Mouse (Mus musculus) telencephalon, adult 2 months (tissue): ENCODE measurements at regions not wholly inside any gene's neighbourhood (a gene's known extent, or its start where the extent isn't known, plus 50 kb on each side); places are given as distances from the start of the nearest gene placed in this dataset.
"Not testable (repeated sequence)": the region's sequence is repeated elsewhere in the genome, so short reads cannot be mapped to it uniquely, and the experiment has no call there.

Experiments
- DNase-seq: peaks from one replicate; pipeline ENCODE4 v3.0.0-alpha.2; 2011; ENCODE audit warnings: low read depth, low spot score

DNA sequence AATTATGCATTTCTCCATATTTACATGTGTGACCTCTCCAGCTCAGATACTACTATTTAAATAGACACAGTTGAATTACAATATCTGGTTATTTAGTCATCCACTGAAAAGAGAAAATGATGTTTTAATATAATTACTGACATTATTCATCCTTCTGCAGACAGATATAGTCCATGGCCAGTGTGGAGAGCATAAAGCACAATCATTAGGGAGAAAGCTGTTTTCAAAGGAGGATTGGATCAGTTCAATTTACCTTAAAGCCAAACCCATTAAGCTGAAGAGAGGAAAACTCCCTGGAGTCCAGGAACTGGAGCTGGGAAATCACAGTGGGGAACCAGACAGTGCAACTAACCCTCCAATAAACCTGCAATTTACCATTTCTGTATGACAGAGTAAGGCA lies 339.8 kb upstream of the Rgs17 start:
- no peak for DNase-seq

DNA sequence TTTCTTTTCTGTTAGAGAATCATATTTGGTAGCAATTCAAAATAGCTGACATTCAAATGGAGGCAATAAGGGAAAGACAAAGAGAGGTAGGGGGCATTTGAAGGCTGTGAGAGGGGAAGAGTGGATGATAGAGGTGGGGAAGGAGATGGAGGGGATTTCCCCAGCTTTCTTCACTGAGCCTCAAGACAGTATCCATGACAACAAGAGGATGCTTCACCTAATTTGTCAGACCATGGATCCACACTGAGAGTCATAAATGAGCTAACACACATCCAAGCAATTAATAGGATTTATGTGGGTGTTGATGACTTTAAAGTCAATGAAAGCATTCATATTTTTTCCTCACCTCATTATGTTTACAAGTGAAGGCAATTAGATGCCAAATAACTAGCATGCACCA lies 343.5 kb upstream of the Rgs17 start:
- no peak for DNase-seq

DNA sequence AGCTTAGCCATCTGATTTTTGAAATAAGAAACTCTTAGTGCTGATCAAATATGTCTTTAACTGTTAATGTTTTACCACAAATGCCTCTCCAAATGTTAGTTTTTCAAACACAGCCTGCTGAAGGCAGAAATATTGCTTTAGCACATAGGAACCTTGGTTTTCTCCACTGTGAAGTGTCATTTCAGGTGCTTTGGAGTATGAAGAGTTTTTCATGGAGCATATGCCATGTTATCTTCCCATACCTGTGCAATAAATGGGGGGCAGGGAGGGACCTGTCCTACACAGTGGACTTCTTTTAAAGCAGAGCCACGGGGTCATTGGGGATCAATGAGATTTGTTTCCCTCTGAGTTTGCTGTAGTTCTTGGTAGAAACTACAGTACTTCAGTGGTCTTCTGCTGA lies 369.2 kb upstream of the Rgs17 start:
- DNase-seq: no peak

DNA sequence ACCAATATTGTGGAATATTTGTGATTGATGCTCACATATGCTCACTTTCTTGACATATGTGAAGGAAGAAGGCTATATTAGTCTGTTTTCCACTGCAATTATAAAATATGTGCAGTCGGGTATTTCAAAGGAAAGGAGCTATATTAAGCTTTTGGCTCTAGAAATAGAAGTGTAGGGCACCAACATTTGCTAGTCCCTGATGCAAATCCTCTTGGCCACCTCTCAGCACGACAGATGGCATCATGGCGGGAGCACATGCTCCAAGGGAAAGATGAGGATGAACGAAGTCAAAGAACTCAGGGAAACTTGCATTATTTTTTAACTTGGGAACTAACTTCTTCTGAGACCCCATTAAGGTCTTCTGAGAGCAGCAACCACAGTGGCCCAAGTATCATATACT lies 374.4 kb upstream of the Rgs17 start:
- DNase-seq: peak; percentile 64

DNA sequence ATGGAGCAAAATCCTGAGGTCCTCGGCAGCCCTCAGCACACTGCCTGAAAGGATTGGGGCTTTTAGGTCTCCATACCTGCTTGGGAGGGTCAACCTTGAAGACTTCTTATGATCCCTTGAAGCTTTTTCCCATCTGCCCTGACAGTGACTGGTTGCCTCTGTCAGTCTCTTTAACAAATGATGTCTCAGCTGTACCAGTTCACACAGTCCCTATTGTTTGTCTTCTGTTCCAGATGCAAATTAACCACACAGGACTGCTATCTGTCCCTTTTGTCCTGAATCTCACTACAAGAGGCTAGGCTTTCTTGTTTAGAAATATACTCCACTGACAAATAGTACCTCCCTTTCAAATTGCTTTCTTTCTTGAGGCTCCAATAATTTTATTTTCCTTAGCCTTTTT lies 375.6 kb upstream of the Rgs17 start:
- DNase-seq: no peak

DNA sequence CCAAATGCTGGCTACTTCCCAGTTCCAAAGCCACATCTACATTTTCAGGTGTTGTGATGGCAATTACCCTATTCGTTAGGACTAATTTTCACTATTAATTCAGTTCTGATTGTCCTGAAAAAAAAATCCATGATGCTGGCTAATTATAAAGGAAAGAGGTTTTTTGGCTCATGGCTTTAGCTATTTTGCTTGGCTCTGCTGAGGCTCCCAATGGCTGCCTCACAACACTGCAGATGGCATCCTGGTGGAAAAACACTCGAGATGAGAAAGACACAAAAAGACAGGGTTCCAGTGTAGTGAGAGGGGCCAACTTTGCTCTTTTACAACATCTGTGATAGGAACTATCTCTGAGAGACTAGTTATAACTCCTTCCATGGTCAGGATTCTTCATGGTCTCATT lies 376.5 kb upstream of the Rgs17 start:
- DNase-seq: no peak

DNA sequence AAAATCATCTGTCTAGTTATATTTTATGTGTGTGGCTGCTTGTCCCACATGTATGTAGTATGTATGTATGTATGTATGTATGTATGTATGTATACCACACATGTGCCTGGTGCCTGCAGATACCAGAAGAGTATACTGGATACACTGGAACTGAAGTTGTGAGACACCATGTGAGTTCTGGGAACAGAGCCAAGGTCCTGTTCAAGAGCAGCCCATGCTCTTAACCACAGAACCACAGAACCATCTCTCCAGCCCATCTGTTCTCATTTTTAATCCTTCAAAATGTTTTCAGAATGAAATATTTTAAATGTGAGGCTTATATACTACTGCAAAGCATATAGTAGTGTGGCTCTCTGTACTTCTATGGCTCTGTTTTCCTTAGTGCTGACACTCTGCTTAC lies 379.3 kb upstream of the Rgs17 start:
- DNase-seq: no peak

DNA sequence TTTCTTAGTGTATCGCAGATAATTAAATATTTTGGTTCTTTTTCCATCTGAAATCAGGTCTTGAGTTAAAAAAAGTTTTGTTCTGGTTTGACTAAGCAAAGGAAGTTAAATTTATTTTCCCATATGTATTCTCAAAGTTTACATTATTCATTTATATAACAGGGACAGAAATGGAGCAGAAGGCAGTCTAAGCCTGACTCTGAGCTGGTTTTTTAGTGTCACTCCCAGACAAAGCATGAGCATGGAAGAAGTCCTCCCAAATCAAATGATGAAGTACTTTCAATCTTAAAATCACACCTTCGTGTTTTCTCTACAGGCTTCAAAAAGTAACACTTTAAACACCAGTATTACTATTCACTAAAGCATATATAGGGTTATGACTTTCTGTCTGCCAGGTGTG lies 387.2 kb upstream of the Rgs17 start:
- no peak for DNase-seq

DNA sequence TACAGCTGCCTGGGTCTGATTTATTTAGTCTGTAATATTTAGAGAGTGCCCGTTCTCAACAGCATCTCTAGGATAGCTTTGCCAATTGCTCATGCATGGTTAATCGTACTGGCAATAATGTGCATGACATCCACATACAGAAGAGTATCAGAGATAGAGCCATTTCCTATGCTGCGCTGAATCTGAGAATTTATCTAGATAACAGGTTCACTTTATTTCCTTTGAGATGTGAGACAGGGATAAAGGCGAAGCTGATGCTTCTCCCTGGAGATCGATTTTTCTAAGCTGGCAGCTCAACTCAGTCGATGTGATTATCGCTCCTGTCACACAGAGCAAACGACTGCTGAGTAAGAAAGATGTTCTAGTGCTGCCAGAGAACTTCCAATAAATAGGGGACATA lies 416.7 kb upstream of the Oprm1 start:
- DNase-seq: no peak

DNA sequence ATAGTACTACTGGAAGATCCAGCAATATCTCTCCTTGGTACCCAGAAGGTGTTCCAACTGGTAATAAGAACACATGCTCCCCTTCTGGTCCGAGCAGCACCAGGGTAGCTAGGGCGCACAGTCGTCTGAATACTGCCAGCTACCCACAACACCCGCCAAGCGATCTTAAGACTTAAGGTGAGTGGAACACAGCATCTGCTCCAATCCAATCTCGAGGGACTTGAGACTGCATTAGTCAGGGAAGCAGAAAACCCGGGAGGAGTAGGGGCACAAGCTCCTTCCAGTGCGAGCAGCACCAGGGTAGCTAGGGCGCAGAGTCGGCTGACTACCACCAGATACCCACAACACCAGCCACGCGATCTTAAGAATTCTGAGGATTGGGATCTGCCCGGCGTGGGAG lies 409.1 kb upstream of the Oprm1 start:
- DNase-seq: not testable (repeated sequence)

DNA sequence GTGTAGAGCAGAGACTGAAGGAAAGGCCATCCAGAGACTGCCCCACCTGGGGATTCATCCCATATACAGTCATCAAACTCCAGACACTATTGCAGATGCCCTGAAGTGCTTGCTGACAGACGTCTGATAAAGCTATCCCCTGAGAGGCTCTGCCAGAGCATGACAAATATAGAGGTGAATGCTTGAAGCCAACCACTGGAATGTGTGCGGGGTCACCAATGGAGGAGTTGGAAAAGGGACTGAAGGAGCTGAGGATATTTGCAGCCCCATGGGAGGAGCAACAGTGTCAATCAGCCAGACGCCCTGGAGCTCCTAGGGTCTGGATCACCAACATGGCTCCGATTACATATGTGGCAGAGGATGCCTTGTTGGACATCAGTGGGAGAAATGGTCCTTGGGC lies 392.1 kb upstream of the Oprm1 start:
- DNase-seq: no peak

DNA sequence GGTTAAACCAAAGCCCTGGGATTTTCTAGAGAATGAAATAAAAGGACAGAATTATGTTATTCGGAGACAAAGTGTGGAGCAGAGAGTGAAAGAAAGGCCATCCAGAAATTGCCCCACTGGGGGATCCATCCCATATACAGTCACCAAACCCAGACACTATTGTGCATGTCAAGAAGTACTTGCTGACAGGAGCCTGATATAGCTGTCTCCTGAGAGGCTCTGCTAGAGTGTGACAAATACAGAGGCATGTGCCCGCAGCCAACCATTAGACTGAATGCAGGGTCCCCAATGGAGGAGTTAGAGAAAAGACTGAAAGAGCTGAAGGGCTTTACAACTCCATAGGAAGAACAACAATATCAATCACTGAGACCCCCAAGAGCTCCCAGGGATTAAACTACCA lies 386.6 kb upstream of the Oprm1 start:
- no peak for DNase-seq

DNA sequence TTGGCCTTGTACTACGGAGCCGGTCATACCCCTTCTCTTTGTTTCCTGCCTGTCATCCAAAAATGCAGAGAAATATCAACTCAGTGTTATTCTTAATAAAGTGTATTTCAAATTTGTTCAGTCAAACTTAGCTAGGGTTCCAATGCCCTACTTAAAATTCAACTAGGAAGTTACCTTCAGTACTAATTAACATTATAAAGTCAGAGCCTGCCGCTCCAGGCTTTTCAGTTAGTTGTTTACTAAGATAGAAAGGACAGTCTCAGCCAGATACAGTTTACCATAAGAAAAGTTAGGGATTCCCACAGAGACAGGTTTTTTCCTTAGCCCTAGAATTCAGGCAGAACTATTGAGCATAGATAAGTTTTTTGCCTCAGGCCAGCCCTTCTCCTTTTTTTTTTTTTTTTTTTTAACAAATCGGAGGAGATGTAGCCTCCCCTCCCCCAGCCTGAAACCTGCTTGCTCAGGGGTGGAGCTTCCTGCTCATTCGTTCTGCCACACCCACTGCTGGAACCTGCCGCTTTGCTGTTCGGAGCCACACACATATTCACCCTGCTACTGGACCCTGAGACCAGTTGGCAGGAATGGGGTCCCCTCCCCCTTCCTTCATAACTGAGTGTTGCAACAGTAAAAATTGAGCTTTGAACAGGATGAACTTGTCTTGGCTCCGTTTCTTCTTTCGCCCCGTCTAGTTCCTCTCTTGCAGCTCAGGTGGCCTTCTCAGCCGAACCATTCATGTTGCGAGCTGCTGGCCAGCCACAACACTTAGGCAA lies 340.8 kb upstream of the Oprm1 start:
- not testable (repeated sequence) for DNase-seq

DNA sequence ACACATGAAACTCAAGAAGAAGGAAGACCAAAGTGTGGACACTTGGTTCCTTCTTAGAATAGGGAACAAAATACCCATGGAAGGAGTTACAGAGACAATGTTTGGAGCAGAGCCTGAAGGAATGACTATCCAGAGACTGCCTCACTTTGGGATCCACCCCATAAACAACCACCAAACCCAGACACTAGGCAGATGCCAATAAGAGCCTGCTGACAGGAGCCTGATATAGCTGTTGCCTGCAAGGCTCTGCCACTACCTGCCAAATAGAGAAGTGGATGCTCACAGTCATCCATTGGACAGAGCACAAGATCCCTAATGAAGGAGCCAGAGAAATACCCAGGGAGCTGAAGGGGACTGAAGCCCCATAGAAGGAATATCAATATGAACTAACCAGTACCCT lies 340.1 kb upstream of the Oprm1 start:
- not testable (repeated sequence) for DNase-seq

DNA sequence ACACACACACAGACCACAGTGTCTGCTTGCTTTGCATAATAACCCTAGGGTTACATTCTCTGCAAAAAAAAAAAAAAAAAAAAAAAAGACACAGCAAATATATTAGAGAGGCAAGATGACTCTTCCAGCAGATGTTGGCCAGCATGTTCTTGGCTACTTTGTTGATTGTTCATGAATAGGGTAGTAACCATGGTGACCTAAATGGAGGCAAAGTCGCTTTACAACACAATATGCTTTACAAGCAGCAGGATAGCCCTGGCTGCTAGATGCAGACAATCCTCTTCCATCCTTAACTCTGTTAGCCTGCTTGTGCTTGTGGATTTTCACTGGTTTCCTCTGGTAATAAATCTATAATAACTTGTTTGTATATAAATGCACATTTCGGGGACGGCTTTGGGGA lies 292.5 kb upstream of the Oprm1 start:
- DNase-seq: no peak

DNA sequence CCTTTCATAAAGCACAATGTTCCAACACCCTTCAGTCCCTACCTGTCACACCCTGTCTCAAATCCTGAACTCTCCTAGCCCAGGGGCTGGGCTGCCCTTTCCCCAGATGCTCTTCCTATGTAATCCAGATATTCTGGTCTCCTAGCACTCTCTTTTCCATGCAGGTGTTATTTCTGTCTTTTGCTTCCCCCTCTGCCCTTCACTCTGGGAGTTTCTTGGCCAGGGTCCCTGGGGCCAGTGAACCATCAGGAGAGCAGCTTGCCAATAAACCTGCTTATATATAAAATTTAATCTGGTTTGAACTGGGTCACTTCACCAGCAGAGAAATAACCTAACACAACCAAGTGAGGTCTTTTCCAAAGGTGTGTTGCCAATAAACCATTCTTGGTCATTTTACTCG lies 278.0 kb upstream of the Oprm1 start:
- DNase-seq: no peak

DNA sequence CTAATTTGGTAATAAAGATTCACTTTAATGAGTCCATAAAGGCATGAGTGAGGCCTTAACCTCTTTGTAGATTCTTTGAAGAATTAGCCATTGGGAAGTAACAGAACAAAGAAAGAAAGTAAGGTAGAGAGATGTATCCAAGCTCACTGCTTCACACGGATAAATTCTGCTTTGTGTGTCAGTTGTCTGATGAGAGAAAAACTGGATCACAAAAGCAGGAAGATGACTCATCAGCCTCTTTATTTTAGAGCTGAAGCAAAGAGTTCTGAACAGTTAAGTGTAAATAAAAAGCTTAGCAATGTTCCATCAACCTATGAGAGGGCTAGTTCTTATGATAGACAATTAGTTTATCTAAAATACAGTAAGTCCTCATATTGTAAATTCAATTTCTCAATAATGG lies 269.7 kb upstream of the Oprm1 start:
- peak; percentile 15 for DNase-seq

DNA sequence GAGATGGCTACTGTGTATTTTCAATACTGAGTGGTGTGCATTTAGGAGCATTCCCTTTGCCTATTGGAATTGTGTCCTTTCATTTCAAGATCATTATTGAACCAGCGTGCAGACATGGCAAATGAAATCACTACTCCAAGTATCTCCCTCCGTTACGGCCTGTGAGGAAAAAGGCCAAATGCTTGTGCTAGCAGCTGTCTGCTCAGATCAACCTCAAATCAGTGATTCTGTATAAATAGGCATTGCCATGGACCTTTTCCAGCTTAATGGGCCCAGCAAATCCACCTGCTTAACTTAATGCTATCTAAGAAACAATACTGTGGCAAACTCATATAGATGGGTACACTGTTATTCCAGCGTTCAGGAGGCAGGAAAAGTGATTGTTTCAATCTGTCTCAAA lies 265.6 kb upstream of the Oprm1 start:
- DNase-seq: no peak

DNA sequence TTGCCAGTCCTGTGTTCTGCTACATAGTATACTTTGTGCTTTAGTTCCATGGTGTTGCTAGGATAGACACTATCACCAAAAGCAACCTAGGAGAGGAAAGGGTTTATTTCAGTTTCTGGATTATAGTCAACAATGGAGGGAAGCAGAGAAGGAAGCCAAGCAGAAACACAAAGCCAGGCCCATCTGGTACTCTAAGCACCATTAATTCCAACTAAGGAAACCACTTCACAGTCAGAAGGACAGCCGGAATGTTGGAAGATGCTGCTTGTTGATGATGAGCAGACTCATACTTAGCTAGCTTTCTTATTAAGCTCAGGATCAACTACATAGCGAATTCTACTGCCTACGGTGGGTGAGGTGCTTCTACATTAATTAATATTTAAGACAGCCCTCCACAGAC lies 263.2 kb upstream of the Oprm1 start:
- no peak for DNase-seq

DNA sequence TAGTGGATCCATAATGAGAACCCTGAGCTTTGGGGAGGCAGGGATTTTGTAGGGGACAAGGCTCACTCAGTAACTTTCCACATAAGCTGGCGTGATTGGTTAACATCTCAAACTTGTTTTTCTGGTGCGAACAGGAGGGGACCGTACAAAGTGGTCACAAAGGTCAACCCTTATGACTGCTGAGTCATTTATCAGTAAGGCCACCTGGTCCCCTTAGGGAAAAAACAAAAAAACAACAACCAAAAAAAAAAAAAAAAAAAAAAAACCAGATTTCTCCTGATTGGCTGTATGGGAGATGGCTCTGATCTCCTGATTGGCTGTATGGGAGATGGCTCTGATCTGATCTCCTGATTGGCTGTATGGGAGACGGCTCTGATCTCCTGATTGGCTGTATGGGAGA lies 244.0 kb upstream of the Oprm1 start:
- no peak for DNase-seq

DNA sequence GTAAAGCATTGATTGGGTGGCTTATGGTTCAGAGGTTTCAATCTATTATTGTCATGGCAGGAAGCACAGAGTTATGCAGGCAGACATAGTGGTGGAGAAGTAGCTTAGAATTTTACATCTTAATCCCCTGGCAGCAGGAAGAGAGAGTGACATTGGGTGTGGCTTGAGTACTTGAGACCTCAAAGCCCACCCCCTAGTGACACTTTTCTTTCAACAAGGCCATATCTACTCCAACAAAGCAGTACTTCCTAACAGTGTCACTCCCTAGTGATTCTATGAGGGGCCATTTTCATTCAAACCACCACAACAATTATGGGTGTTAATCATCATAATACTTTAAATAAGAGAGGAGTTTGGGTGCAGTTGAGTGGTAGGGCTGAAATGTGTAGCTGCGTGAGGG lies 195.8 kb upstream of the Oprm1 start:
- no peak for DNase-seq

DNA sequence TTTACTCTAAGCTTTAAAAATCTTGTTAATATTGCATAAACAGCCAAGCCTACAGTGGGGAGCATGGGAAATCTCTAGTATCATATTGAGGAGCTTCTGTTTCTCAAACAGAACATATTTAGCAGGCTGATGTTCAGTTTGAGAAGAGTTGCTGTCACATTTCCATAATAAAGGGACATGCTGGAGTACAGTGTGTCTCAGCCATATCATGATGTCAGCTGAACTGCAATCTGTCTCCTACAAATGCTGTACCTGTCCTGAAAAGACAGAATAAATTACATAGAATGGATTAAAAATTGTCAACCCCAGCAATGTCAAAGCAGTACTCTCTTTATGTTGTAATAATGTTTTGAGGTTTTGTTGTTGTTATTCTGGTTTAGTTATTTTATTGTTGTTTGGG lies 179.7 kb upstream of the Oprm1 start:
- DNase-seq: no peak

DNA sequence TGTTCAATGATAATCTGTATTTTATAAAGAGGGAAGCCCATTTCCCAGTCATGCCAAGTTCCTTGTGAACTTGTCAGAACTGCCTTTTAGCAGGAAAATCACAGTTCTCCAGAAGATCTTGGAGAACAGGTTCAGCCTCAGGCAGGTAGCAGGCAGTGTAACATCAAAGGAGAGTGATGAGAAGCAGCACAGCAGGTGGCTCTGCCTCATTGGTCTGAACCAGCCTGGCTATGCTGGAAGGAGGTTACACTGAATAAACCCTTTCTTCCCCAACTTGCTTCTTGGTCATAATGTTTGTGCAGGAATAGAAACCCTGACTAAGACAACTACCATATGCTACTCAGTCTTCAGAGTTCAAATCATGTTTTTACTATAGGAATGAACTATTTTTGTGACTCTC lies 172.5 kb upstream of the Oprm1 start:
- DNase-seq: not testable (repeated sequence)

DNA sequence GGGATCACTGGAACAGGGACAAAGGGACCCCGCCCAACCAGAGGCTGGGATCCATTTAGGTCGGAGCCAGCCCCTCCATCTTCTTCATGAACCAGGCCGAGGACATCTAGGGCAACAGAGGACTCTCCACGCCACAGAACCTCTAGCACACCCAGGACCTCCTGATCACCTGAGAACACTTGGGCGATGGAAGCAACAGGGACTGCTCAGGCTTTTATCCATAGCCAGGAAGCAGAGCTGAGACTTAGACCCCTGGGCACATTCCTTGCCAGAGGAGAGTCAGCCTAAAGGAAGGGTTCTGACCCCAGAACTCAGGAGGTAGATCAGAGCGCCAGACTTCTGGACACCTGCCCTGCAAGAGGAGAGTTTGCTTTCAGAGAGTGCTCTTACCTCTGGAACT lies 168.1 kb upstream of the Oprm1 start:
- no peak for DNase-seq
